Mouse (Mus musculus) thymus, adult 2 months (tissue): Measurements from ENCODE around the gene Sap30l. TPM values are rescaled to one million over a fixed set of nuclear protein-coding genes. Genes with fewer than 3 reads are reported as not detected.

Experiments
- DNase-seq: peaks from one replicate; pipeline ENCODE4 v3.0.0; 2021
- H3K27ac ChIP-seq: fragments of 200-500 bp; 2 replicates; pipeline ENCODE4 v1.5.1; 2012; ENCODE audit warnings: low read length, control low read depth; ENCODE audit not compliant: control insufficient read depth, insufficient read depth
- H3K27me3 ChIP-seq: fragments of 200-500 bp; 2 replicates; pipeline ENCODE4 v1.6.1; 2012; ENCODE audit warnings: mild to moderate bottlenecking, low read length, moderate library complexity, mixed read lengths; ENCODE audit not compliant: control insufficient read depth, insufficient read depth
- H3K36me3 ChIP-seq: fragments of 200-500 bp; 2 replicates; pipeline ENCODE4 v1.6.1; 2012; ENCODE audit warnings: mild to moderate bottlenecking, low read length, moderate library complexity; ENCODE audit not compliant: control insufficient read depth, insufficient read depth
- H3K4me1 ChIP-seq: fragments of 200-500 bp; replicated peaks from 2 replicates; pipeline ENCODE4 v1.6.1; 2012; ENCODE audit warnings: low read length; ENCODE audit not compliant: control insufficient read depth, insufficient read depth
- H3K4me3 ChIP-seq: fragments of 200-500 bp; 2 replicates; pipeline ENCODE4 v1.5.1; 2012; ENCODE audit warnings: mild to moderate bottlenecking, low read length, control low read depth, moderate library complexity; ENCODE audit not compliant: control insufficient read depth, insufficient read depth
- CTCF ChIP-seq: fragments of 200-500 bp; IDR thresholded peaks from 2 replicates; pipeline ENCODE4 v1.5.1; 2012; ENCODE audit warnings: mild to moderate bottlenecking, control low read depth, low read length, moderate library complexity, borderline replicate concordance; ENCODE audit not compliant: control insufficient read depth, poor library complexity, insufficient read depth; ENCODE audit errors: extremely low read depth
- POLR2A ChIP-seq: fragments of 200-500 bp; IDR thresholded peaks from 2 replicates; pipeline ENCODE4 v1.6.1; 2012; ENCODE audit warnings: mild to moderate bottlenecking, low read length, control low read depth, moderate library complexity; ENCODE audit not compliant: control insufficient read depth, poor library complexity, insufficient read depth; ENCODE audit errors: extremely low read depth
- WGBS: fragments of 180-500 bp; shearing (Covaris S2); methylation state at CpG from one replicate; pipeline ENCODE4 v1.1.7; 2018; 5-methylcytosine and 5-hydroxymethylcytosine counted together
- polyA plus RNA-seq: library from polyadenylated mRNA; depleted of rRNA; stranded (reverse); fragments of >200 nt; gene quantifications from 2 replicates; pipeline ENCODE4 v1.2.3, GENCODE M21; 2012

Sap30l gene
- polyA plus RNA-seq, 1 experiment = 37.1 TPM

DNA sequence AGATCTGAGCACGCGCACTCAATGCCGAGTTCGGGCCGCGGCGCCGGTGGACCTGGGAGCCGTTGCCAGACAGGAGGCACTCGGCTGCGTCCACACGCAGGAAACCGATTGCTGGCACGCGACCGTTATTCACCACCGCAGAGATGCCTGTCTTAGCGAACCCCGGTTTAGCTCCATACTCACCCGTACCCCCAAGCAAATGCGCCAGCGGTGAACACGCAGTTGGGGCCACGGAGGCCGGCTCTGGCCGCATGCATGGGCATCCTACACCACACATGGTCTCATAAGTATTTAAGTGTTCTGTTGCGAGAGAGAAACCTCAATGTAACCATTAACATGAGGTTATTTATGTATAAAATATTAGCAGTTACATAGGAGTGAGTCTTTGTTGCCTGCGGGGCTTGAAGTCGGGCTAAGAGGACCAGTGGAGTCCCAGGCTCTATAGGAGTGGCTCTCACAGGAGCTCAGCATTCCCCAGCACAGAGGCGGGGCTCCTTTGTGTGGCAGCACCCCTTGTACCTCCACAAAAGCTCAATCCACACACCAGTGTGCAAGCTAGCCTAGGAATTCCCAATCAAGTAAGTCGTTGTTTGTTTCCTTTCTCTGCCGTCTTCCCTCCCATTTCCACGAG, 26.6 kb downstream of the Sap30l start:
- Histone ChIP-seq H3K27me3 (peaks cover 33% of the 10 kb centered on the region), H3K36me3 (no peaks in the 10 kb centered on the region), H3K4me1 (peaks cover 19% of the 10 kb centered on the region), H3K4me3 (peak overlapping the region; percentile 31), H3K27ac (no peak overlapping the region)
- peak; percentile 17 for DNase-seq
- 2% methylated on average over 33 of the region's 33 CpGs for WGBS
- TF ChIP-seq CTCF (no peak; the same call in 1 of the 2 replicates), POLR2A (no peak)

DNA sequence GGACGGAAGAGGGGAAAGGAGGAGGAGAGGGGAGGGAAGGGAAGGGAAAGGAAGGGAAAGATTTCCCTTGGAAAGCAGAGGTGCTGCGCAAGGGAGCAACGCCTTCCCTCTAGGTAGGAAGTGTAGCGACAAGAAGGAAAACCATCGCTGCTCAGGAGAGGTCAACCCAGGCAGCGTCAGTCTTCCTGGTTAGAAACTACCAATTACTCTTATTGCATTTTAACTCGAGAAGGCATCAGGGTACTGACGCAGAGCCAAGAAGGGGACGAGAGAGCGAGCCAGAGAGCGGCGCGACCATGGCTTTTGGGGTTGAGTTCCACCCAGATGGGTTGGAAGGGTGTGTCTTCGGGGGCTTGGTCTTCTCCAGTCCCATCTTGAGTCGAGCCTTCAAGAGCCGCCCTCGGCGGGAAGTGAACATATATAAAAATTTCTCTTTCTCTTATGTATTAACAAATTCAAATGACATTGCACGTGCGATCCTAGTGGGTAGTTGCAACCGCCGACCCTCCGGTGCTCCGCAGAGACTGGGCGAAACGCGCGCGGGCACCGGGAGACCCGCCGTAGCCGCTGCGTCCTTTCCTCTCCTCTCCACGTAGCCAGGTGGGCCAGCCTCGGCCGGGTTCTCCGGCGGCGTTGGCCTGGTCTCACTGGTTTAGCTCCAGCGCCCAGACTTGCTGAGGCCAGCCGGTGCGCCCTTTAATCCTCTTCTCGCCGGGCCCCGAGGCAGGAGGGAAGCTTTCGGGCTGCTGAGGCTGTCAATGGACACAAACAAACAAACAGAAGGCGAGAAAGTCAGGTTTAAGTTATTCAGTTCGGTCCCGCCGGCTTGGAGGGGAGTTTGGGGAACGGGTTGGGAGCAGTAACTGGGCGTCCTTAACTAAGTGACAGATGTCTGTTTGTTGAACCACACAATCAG, 27.8 kb downstream of the Sap30l start:
- 16% methylated on average over 53 of the region's 53 CpGs for WGBS
- TF ChIP-seq POLR2A (no peak), CTCF (no peak)
- no peak overlapping the region for H3K4me3 ChIP-seq
- H3K4me1 ChIP-seq = peaks cover 19% of the 10 kb centered on the region
- DNase-seq = no peak
- H3K36me3 ChIP-seq = no peaks in the 10 kb centered on the region
- H3K27ac ChIP-seq = no peak overlapping the region
- peaks cover 42% of the 10 kb centered on the region for H3K27me3 ChIP-seq

DNA sequence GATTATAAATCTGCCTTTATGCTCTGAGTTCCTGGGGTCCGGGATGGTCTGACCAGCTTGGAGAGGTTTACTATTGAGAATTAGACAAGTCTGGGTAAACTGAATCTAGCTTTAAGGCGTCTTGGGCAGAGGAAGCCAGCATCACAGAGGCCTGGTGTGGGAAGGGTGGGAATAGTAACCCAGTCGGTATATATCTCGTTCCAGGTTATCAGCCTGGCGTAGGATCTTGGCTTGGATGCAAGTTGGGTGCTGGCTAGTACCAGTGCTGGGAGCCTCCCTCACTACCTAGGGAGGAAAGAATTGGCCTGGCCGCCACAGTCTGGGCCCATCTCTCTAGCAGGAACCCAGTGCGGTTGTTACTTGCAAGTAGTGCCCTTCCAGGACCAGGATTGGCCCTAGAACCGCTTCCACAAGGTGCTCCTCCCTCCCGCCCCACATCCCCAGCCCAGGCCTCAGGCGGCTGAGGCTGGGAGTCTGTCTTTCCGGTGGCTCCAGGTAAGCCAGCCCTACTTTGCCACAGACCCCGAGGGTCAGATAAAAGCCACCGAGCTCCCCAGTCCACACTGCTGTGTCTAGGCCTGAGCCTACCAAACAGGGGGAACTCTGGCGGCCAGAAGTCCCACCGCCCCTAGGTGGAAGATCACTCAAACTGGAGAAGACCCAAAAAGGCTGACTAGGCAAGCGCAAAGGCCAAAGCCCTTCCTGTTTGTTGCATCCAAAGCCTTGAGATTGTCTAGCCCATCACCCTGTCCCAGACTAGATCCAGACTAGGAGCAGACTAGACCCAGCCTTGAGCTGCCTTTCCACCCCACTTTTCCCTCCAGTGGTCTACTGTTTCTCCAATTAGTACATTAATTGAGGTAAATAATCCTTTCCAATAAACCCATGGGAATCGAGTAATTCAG, 28.7 kb downstream of the Sap30l start:
- Histone ChIP-seq H3K36me3 (no peaks in the 10 kb centered on the region), H3K27me3 (peaks cover 46% of the 10 kb centered on the region), H3K4me1 (peaks cover 19% of the 10 kb centered on the region), H3K4me3 (no peak overlapping the region), H3K27ac (no peak overlapping the region)
- no peak for DNase-seq
- no peak for TF ChIP-seq POLR2A
- TF ChIP-seq CTCF = no peak
- WGBS = 77% methylated on average over 17 of the region's 17 CpGs

DNA sequence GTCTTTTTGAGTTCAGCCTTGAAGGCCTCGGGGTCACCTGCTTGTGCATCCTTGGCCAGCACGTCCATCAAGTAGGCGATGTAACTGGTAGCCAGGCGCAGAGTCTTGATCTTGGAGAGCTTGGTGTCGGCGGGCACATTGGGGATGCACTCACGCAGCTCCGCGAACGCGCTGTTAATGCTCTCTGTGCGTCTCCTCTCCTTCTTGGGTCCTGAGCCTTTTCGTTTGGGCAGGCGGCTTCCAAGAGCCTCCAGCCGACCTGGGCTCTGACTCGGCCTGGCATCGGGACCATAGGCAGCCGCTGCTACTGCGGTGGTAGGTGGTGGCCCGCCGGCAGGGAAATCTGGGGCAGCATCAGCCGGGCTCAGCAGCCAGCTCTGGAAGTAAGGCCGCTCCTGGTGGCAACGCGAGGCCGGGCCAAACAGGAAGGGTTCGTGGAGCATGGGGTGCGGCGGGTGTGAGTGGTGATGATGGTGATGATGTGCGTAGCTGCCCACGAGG, 29.9 kb downstream of the Sap30l start:
- Histone ChIP-seq H3K36me3 (no peaks in the 10 kb centered on the region), H3K4me1 (peaks cover 19% of the 10 kb centered on the region), H3K4me3 (no peak overlapping the region), H3K27me3 (peaks cover 46% of the 10 kb centered on the region), H3K27ac (no peak overlapping the region)
- DNase-seq = no peak
- TF ChIP-seq CTCF = no peak
- no peak for TF ChIP-seq POLR2A
- WGBS = 29% methylated on average over 31 of the region's 31 CpGs

DNA sequence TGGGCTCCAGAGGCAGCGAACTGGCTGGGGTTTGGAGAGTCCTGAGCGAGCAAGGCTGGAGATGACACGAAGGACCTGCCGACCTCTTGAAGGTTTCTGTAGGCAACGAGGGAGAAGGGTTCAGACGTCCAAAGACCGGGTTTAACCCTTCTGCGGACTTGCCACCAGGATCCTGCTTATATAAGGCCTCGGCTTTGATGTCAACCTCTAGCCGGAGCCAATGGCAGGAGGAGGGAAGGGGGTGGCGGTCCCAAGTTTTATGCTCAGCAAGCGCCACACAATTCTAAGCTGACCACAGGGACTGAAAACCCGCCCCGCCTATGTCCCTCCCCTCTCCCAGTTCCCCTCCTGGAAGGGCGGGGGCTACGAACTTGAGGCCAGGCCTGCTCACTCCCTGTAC, 30.4 kb downstream of the Sap30l start:
- Histone ChIP-seq H3K27ac (no peak overlapping the region), H3K27me3 (peaks cover 51% of the 10 kb centered on the region), H3K4me3 (no peak overlapping the region), H3K4me1 (peaks cover 19% of the 10 kb centered on the region), H3K36me3 (no peaks in the 10 kb centered on the region)
- WGBS = 42% methylated on average over 16 of the region's 16 CpGs
- TF ChIP-seq CTCF (no peak), POLR2A (no peak)
- no peak for DNase-seq
